Mouse (Mus musculus) gastrocnemius, postnatal 25 days (tissue): ENCODE data around the gene Sept3. TPM values are rescaled to one million over a fixed set of nuclear protein-coding genes. Genes with fewer than 3 reads are reported as not detected.
A peak's percentile ranks its signal among the peaks of the same experiment; 100 is the strongest.

Experiments used
- DNase-seq: peaks from one replicate; pipeline ENCODE4 v3.0.0; 2022
- total RNA-seq, 2 experiments: library from RNA; stranded (reverse); gene quantifications; 1 replicate in 1 of 2; 2 replicates in 1 of 2; pipeline ENCODE4 v1.2.3; 2021

The Sept3 gene
- total RNA-seq, 2 experiments from 2014 or later, result 0.54 to 1.00 TPM

DNA sequence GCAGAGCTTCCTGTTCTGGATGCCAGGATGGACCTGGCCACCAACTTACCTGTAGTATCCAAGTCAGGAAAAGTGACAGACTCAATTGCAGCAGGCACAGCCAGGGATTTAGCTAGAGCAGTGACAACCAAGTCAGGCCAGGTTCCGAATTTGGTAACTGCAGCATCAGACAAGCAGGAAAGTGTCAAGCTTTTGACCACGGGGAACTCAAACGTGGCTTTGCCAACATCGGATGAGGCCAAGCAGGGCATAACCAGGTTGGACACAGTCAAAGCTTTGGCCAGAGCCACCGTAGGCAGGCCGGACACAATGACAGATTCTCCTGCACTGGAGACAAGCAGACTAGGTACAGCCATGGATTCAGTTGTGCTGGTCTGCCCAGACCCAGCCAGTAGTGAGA, 2.4 kb upstream of the Sept3 start:
- no peak for DNase-seq

DNA sequence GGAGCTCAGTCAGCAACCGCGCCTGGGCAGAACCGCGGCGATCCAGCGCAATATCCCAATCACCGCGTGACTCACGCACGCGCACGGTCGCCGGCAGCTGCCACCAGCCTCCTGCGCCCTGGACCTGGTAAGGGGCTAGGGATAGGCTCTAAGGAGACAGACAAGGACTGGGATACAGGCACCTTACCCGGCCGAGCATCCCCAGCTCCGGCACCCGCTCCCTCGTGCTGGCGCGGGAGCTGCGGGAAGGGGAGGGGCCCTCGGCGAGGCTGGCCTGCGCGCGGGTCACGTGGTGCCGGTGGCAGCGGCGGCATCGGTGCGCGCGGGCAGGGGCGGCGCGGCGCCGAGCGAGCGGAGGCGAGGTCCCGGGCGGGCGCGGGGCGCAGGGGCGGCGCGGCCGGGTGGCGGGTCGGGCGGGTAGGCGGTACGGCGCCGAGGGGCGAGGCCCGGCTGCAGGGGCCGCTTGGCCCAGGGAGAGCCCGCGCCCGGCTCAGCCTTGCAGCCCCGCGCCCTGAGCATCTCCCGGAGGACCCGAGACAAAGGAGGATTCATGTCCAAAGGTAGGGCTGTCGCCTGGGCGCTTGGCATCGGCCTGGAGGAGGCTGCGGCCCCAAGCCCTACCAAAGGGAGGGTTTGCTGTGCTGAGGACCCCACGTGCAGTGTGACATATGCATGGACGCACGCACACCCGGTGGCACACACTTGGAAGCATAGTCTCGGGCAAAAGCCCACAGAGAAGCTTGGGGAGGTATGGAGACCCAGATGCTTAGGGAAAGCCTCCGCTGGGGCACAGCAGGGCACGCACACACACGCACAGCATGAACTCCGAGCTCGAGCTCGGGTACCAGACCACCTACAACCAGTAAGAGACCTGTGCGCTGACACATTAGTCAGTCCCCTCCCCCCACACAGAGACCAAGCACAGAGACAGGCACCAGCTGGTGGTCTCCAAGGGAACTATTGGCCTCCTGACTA, 521 bp downstream of the Sept3 start:
- no peak for DNase-seq

DNA sequence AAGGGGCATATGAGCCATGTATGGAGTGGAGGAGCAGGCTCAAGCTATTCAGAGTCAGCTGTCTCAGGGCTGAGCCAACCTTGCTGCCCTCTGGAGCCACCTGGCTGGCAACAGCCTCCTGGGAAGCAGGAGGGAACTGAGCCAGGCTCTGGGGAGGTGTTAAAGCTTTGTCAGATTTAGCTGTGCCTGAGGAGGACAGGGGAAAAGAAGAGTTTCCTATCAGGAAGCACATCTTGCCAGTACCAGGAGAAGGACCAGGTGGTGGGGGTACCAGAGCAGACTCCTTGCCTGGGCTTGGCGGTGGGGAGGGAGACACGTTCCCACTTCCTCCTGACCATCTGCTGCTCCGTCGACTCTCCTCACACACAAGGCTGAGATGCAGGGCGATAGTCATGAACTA, 2.9 kb downstream of the Sept3 start:
- DNase-seq, result no peak

DNA sequence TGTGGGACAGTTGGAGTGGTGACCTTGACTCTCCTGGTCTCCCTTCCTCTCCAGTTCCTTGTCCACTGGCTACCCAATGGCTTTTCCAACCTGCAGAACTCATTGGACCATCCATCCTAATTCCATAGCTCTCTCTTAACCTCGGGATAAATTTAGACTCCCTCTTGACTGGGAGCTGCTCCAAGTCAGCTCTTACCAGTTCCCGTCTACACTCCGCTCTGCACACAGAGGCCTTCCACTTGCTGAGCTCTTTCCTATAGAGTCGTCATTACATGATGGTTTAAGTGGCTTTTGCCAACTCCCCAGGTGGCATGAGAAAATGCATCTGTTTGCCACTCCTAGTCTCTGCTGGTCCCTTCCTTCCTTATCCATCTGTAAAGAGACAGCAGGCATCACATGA, 5.9 kb downstream of the Sept3 start:
- no peak for DNase-seq

DNA sequence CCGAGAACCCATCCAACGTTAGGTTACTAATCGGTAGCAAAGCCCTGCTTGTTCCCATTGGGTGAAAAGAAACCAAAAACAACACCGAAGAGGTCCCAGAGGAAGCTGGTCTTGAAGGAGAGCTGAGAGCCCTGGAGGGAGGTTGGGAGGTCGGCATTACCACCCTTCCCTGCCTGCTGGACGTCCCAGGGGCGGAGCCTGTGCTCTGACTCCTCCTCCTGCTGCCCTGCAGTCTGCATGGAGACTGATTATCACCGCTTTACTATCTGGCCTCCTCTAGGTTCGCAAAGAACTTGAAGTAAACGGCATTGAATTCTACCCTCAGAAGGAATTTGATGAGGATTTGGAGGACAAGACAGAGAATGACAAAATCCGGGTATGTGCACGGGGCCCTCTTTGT, 11.5 kb downstream of the Sept3 start:
- no peak for DNase-seq

DNA sequence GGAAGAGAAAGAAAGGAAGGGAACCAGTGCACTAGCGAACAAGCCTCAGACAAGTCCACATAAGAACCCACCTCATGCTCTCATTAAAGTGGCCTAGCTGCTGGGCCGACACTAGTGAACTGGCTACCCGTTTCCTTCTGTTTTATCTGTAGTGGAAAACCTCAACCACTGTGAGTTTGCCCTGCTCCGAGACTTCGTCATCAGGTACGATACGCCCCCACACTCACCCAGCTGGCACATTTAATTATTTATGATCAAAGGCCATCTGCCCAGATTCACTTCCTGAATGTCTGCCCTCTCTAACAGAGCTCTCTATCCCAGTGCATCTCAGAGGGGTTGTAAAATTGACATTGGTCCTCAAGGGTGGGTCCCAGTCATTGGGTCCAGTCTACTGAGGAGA, 15.6 kb downstream of the Sept3 start:
- DNase-seq, result no peak

DNA sequence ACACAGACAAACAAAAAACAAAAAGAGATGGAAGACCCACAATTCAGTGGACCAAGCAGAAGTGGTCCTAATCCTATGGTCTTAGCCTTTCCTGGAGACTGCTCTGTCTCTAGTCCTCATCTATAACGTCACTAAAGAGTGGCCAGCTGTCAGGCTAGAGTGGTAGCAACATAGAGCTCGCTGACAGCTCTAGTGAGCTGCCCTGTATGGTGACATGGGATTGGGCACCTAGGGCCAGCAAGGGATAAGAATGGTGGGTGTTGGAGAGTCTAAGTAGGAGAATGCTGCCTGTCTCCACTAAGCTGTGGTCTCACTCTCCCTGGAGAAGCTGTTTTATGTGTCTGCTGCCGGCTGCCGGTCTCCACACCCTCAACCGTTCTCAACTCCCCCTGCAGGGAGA, 18.2 kb downstream of the Sept3 start:
- DNase-seq, result no peak

DNA sequence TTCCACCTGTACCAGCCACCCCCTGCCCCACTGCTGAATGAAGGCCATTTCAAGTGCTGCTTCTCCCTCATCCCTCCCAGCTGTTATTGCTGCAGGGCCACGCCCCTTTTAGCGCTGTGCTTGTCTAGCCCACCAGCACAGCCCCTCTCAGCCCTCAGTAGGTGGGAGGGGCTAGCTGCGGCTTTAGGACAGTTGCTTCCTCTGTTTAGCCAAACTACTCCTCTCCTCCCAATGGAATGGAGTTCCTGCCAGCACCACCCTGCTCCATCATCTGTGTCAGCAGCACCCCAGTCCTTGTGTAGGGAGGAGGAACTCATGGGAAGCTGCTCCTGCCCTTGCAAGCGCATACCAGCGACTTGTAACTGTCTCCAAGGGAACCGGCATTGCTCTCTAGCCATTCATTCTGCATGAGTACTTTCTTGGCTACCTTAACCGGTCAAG, 18.6 kb downstream of the Sept3 start:
- no peak for DNase-seq

DNA sequence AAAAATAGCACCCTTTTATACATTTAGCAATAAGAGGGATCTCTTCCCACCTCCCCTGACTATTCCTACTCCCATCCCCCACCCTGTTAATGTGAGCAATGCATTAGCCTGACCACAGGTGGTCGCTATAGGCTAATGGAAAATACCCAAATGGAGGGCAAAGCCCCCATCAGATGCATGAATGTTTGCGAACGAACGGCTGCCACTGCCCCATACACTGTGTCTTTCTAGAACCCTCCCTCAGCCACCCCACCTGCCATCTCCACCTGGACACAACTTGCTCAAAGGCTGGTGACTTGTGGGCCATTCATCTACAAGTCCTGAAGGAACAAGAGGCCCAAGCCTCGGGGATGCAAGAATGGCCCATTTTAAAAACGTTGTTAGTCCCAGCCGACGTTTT, 19.4 kb downstream of the Sept3 start:
- DNase-seq, result no peak

DNA sequence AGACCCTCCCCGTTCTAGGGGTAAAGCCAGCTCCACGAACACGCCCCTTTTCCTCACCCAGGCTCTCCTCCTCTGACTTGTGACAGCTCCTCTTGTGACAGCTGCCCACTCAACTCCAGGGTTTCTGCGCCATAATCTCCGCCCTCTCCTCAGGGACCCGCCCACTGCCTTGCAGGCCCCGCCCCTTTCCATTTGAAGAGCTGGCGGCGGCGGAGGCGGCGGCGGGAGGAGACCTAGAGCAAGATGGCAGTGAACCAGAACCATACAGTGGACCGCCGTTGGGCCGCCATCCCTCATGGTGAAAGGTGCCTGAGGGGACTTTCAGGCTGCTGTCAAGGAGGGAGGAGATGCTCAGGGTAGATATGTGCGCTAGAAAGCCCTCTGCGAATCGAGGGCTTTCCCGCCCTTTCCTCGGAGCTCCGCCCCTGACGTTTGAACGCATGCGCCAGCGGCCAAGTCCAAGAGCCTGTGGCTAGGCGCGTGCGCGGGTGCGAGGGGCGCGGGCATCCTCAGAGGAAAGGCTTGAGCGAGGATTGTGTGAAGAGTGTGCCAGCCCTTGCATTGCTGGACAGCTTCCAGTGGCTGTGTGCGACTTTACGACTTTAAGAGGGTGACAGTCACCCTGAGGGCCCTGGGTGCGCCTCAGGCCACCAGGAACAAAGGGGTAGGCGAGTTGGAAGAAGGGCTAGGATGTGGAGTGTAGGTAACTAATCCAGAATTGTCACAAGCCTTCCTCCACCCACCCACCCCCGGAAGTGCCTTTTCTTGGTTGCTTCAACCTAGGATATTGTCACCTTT, 24.3 kb downstream of the Sept3 start, which contains the start of gene Wbp2nl:
Gene Wbp2nl (plus strand): TSS at position 191 of the 798 bp plus-strand sequence.
- DNase-seq, result no peak

DNA sequence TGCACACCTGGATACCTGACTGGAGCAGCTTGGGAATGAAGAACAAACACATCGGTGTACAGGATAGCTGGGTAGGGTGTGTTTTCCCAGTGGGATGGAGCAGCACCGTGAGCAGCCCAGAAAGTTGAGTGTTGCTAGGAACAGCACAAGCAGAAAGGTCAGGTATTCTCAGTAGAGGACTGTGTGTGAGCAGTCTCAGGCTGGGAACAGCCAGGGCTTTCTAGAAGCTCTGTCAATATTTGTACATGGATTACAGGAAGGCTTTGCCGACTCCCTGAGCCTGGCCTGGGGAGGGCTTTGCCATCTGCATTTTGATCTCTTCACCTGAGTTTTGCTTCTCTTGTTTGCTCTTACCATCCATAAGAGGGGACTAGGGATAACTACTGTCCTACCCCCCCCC, 32.4 kb downstream of the Sept3 start:
- DNase-seq, result no peak

DNA sequence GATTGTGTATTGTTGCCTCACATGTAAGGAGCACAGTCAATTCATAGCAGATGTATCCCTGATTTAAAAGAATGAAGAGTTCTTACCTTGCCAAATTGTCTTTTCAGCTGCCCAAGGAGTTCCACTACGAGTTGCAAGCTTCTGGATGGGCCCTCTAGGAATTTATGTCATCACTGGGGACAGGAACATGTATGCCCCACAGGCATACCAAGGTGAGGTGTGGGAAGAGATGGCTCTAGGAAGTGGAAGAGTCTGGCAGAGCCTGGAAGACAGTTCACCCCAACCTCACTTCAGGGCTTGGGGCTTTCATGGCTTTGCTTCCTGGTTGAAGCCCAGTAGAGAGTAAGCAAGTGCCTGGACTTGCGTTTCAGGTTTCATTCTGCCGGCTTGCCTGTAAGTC, 33.7 kb downstream of the Sept3 start:
- DNase-seq, result no peak

DNA sequence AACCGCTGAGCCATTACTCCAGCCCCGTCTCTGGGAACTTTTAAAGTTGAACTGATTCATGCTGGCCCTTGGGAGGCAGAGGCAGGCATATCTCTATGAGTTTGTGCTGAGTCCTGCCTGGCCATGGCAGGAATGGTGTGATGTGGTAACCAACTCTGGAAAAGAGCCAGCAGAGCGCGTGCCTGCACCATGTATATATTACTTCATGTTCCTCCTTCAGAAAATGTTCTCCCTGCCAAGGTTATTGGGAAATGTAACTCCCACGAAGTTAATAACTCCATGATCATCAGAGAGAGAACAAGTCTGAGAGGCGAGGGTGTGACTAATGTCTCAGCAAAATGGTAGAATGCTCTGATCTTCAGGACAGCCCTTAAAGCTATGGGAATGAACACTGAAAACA, 43.1 kb downstream of the Sept3 start:
- DNase-seq, result no peak

DNA sequence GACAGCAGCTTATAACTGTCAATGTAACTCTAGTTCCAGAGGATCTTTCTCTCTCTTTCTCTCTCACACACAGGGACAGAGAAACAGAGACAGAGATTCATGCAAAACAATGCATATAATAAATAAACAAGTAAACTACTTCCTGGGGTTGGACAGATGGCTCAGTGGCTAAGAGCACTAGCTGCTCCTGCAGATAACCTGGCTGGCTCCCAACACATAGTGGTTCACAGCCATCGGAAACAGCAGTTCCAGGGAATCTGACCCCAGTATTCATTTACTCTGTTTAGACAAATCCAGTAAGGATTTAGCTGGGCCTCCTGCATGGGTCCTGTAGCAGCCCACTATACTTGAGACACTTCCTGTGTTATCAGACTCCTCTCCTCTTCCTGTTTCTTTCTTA, 44.9 kb downstream of the Sept3 start:
- DNase-seq, result no peak

DNA sequence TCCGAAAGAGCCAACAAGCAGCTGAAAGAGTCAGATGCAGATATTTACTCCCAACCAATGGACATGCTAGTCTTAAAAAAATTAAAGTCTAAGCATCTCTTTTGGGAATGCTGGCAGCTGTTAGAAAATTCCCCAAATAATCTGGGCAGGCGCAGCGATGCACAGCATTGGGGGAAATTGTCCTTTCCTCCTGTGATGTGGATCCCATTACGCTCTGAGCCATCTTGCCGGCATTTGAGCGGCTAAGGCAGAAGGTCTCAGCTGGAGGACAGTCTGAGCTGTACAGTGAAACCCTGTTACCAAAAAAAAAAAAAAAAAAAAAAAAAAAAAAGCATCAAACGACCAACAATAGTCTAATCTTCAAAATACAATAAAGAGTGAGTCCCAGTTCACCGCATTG, 47.5 kb downstream of the Sept3 start:
- no peak for DNase-seq

DNA sequence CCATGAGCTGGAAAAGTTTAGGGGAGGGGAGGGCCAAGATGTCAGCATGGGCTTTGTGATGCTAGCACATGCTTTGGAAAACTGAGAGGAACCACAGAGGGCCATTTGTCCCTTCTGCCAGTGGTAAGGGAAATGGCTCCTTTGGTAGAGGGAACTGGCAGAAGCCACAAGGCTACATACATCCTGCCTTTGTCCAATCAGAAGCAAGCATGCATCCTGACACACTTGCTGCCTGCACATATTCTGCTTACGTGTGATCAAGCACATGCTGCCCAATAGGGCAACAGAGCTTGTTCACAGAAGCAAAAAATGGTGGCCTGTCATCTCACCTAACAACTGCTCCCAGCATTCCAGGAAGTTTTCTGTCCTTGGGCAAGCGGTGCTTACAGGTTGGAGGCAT, 50.7 kb downstream of the Sept3 start:
- no peak for DNase-seq

DNA sequence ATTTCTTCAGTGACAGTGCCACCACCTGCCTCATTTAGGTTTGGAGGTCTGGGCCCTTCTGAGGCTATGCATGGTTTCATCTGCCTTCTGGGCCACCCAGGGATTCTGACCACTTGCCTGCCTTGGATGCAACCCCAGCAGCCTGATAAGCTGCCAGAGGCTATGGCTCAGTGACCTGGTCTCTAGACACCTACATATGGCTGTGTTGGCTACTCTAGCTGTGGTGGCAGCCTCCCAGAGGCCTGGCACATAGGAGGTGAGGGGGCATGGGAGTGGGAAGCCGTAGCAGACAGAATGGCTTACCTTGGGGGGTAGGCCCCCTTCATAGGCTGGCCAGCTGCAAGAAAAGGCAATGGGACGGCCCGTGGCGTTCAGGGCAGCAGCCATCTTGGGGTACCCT, 60.5 kb downstream of the Sept3 start:
- no peak for DNase-seq

DNA sequence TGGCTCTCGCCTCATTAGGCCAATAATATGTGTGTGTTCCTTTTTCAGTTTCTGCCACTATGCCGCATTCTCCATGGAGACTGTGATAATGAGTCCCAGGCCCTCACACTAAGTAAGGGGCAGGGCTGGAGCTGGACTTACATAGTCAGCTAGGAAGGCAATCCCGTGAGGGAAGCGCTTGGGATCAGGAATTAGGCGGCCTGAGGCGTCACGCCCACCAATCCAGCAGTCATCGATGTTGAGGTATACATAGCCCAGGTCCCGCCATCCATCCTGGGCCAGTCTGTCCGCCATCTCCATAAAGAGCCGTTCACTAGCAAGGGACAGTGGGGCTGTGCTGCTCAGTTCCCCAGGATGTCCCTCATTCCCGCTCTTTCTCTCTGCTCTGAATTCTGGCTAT, 61.9 kb downstream of the Sept3 start:
- DNase-seq, result no peak

DNA sequence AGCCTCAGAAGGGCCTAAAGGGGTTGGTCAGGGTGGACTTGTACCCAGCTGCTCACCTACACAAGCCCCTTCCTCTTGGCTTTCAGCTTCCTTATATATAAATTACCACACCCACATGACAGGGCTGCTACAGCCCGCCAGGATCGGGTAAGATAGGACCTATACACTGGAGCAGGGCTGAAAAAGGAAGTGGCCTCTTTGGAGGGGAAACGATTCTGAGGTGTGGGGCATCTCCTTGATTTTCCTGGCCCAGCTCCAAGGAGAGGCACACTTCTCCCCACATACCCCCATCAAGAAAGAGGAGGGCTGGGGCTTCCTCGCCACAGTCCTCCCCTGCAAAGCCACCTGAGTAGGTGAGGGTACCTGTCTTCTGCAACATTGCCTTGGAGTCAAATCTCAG, 63.2 kb downstream of the Sept3 start:
- no peak for DNase-seq

DNA sequence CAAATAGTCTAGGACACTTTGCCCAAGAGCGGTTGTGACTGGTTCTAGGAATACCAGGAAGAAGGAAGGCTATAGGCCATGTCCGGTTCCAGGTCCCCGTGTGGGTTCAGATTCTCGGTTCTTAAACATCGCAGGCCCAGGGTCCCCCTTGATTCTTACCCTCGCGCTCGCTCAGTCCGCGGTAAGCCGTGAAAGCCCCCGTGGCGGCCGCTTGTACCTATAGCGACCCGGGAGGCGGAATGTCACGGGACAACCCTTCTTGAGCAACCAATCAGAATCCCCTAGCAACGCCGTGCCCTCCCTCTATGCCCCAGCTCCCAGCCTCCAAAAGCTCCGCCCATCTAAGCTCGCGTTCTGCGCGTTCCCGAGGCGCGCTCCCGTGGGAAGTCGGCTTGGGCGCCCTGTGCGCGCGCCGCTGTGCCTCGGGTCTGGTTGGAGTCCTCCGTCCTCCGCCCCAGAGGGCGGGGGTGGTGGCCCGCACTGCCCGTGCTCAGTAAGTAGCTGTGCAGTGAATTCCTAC, 64.0 kb downstream of the Sept3 start, which contains the start of the genes Naga, Pheta2 and Smdt1:
Gene Naga (minus strand): TSS at position 333 of the 520 bp plus-strand sequence.
Gene Pheta2 (plus strand): TSS at position 350 of the 520 bp plus-strand sequence.
Gene Smdt1 (plus strand): TSS at position 367 of the 520 bp plus-strand sequence.
- peak; percentile 96 for DNase-seq

DNA sequence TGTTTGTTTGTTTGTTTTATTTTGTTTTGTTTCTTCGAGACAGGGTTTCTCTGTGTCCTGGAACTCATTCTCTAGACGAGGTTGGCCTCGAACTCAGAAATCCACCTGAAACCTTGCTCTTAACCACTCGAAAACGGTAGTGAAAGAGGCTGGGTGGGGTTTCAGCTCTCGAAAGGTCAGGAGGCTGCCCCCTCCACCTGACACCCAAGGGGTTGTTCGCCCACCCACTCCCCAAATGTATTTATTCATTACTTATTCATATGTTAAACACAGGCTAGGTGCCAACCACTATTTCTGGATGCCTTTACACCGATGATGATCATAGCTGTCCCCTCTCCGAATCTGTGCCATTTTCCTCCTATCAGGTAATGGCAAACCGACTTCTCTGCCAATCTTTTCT, 64.5 kb downstream of the Sept3 start:
- DNase-seq, result no peak

DNA sequence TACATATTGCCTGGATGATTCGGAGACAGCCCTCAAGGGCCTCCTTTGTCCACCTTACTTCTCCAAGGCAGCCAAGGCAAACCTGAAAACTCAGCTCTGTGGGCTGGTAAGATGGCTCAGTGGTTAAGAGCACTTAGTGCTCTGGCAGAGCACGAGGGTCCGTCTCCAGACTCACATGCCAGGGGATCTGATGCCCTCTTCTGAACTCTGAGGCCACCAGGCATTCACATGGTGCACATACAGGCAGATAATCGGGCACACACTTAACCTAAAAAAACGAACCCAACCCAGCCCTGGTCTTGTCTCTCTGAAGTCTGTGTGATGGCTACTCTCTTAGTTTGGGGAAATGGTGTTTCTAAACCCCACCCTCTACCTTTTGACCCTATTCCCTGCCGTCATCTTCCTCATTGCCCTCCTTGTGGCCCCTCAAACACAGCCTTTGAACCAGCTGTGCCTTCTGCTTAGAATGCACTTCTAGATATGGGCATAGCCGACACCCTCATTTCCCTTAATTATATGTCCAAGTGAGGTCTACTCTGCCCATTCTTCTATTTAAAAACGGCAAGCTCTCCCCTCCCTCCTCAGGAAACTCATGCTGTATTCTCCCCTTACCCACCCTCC, 65.1 kb downstream of the Sept3 start:
- DNase-seq, result no peak
